Mouse (Mus musculus) cerebellum, postnatal 14 days (tissue): ENCODE data around the gene Usp43.

Experiments used
- DNase-seq, 2 experiments: peaks; one replicate each; pipeline ENCODE4 v3.0.0; 2021; ENCODE audit warnings: mixed read lengths in 2 of 2

Gene Usp43

GRCm38 (mm10) chr11:67897064-67897560 is 24.8 kb downstream of the Usp43 start:
- peak; percentile 71 to 74 for DNase-seq

- DNase-seq: peak in 1 of 2 experiments; percentile 10
Measured at GRCm38 (mm10) chr11:67895641-67896040, 26.3 kb downstream of the Usp43 start.

- no peak for DNase-seq
Measured at GRCm38 (mm10) chr11:67888521-67888920, 33.4 kb downstream of the Usp43 start.

GRCm38 (mm10) chr11:67885921-67886320 is 36.0 kb downstream of the Usp43 start:
- DNase-seq: no peak

- DNase-seq: no peak
Measured at GRCm38 (mm10) chr11:67865521-67866197, 56.3 kb downstream of the Usp43 start.

- DNase-seq: no peak
Measured at GRCm38 (mm10) chr11:67865100-67865499, 56.9 kb downstream of the Usp43 start.

- DNase-seq: no peak
Measured at GRCm38 (mm10) chr11:67861399-67861838, 60.5 kb downstream of the Usp43 start.

GRCm38 (mm10) chr11:67860743-67861398 is 61.1 kb downstream of the Usp43 start:
- DNase-seq: no peak

- peak in 1 of 2 experiments; percentile 23 for DNase-seq
Measured at GRCm38 (mm10) chr11:67858518-67858917, 63.4 kb downstream of the Usp43 start.

GRCm38 (mm10) chr11:67855035-67855434 is 66.9 kb downstream of the Usp43 start:
- peak; percentile 56 to 70 for DNase-seq

GRCm38 (mm10) chr11:67853996-67854395 is 68.0 kb downstream of the Usp43 start:
- no peak for DNase-seq

GRCm38 (mm10) chr11:67851770-67852169 is 70.2 kb downstream of the Usp43 start:
- DNase-seq: no peak

- no peak for DNase-seq
Measured at GRCm38 (mm10) chr11:67845193-67845592, 76.8 kb downstream of the Usp43 start.

- DNase-seq: no peak
Measured at GRCm38 (mm10) chr11:67839810-67840209, 82.1 kb downstream of the Usp43 start.

GRCm38 (mm10) chr11:67835408-67836078 is 86.4 kb downstream of the Usp43 start:
- no peak for DNase-seq

GRCm38 (mm10) chr11:67831820-67832219 is 90.1 kb downstream of the Usp43 start:
- DNase-seq: peak; percentile 39 to 62

- DNase-seq: no peak
Measured at GRCm38 (mm10) chr11:67829530-67829929, 92.4 kb downstream of the Usp43 start.

GRCm38 (mm10) chr11:67828360-67829059 is 93.4 kb downstream of the Usp43 start:
- DNase-seq: no peak

GRCm38 (mm10) chr11:67821560-67821959 is 100.4 kb downstream of the Usp43 start:
- DNase-seq: peak; percentile 73 to 81

GRCm38 (mm10) chr11:67820221-67820620 is 101.7 kb downstream of the Usp43 start:
- peak; percentile 52 to 70 for DNase-seq

GRCm38 (mm10) chr11:67819604-67820003 is 102.3 kb downstream of the Usp43 start:
- DNase-seq: peak; percentile 72 to 79

- DNase-seq: peak; percentile 73 to 76
Measured at GRCm38 (mm10) chr11:67811535-67811934, 110.4 kb downstream of the Usp43 start.

GRCm38 (mm10) chr11:67808051-67808450 is 113.9 kb downstream of the Usp43 start:
- DNase-seq: peak in 1 of 2 experiments; percentile 36
